Mouse (Mus musculus) stomach, postnatal 0 days (tissue): ENCODE results near the gene Gli2. TPM values are rescaled to one million over a fixed set of nuclear protein-coding genes. Genes with fewer than 3 reads are reported as not detected.

ENCODE experiments used
- ATAC-seq: fragments of 200-750 bp; cut with Nextera tagmentation; 2 replicates; pipeline ENCODE4 v1.8.0; 2017; ENCODE audit not compliant: low FRiP score, low TSS enrichment
- DNase-seq: peaks from one replicate; pipeline ENCODE4 v3.0.0-alpha.2; 2016; ENCODE audit warnings: low spot score
- H3K27ac ChIP-seq: fragments of 300-500 bp; sonication (generic); replicated peaks from 2 replicates; pipeline ENCODE4 v1.5.1; 2014; ENCODE audit warnings: mild to moderate bottlenecking, control low read depth
- H3K27me3 ChIP-seq: fragments of 300-500 bp; sonication (generic); 2 replicates; pipeline ENCODE4 v1.6.1; 2014; ENCODE audit warnings: low read length; ENCODE audit not compliant: control insufficient read depth, insufficient read depth
- H3K36me3 ChIP-seq: fragments of 300-500 bp; sonication (generic); 2 replicates; pipeline ENCODE4 v1.6.1; 2014; ENCODE audit warnings: low read length, mixed read lengths; ENCODE audit not compliant: control insufficient read depth, insufficient read depth
- H3K4me1 ChIP-seq: fragments of 300-500 bp; sonication (generic); replicated peaks from 2 replicates; pipeline ENCODE4 v1.6.1; 2014; ENCODE audit warnings: antibody characterized with exemption; ENCODE audit not compliant: control insufficient read depth, insufficient read depth
- H3K4me2 ChIP-seq: fragments of 300-500 bp; sonication (generic); replicated peaks from 2 replicates; pipeline ENCODE4 v1.6.1; 2014; ENCODE audit warnings: low read depth, mild to moderate bottlenecking, control low read depth, moderate library complexity
- H3K4me3 ChIP-seq: fragments of 300-500 bp; sonication (generic); 2 replicates; pipeline ENCODE4 v1.5.1; 2014; ENCODE audit warnings: low read depth, low read length, control low read depth
- H3K9ac ChIP-seq: fragments of 300-500 bp; sonication (generic); 2 replicates; pipeline ENCODE4 v1.6.1; 2014; ENCODE audit warnings: mild to moderate bottlenecking, low read length, control low read depth, mixed read lengths
- H3K9me3 ChIP-seq: fragments of 300-500 bp; sonication (generic); 2 replicates; pipeline ENCODE4 v1.6.1; 2016; ENCODE audit warnings: low read length; ENCODE audit not compliant: control insufficient read depth
- CTCF ChIP-seq: IDR thresholded peaks from 2 replicates; pipeline ENCODE4 v1.5.1; 2016; ENCODE audit warnings: antibody characterized with exemption, low read depth, mild to moderate bottlenecking, moderate library complexity
- EP300 ChIP-seq: optimal IDR thresholded peaks from 2 replicates; pipeline ENCODE3; 2016; ENCODE audit warnings: antibody characterized with exemption
- WGBS: fragments of 180-500 bp; shearing (Covaris S2); extraction: QIAGEN DNeasy Blood & Tissue Kit; methylation state at CpG from one replicate; pipeline ENCODE4 v1.1.7; 2014; 5-methylcytosine and 5-hydroxymethylcytosine counted together
- polyA plus RNA-seq: library from polyadenylated mRNA; unstranded; fragments of >200 nt; fragmentation: Nextera tagmentation; extraction: Ambion mirVana; gene quantifications from 2 replicates; pipeline ENCODE4 v1.2.1, GENCODE M21; 2015

The Gli2 gene
- polyA plus RNA-seq, 1 experiment from 2014 or later: 2.0 TPM

DNA sequence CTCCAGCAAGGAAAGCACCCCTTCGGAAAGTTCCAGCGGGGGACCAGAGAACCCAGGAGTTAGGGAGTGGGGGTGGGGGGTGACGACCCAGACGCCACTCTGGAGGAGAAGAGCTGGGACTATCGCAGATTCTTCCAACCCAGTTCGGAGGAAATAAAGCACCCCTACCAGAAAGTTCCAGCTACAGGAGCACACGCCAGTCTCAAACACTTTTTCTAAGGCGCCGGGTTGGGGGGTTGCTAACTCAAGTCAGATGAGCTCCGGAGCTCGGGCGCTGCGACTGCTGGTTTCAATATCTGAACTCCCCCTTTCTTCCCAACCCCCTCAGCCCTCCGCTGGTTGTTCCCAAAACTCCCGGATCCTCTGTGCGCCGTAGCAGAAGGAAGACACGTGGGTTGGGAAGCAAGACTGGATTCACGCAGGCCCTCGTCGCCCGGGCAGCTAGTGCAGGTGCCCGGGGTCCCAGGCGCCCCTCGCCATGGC is 494 bp upstream of the Gli2 start:
- TF ChIP-seq CTCF (no peak), EP300 (no peak)
- H3K4me1 ChIP-seq: peaks cover 10% of the 10 kb centered on the region; the same call in 1 of the 2 replicates
- 2% methylated on average over 25 of the region's 25 CpGs for WGBS
- H3K27me3 ChIP-seq: no peaks in the 10 kb centered on the region
- no peaks in the 10 kb centered on the region for H3K9me3 ChIP-seq
- H3K9ac ChIP-seq: peak overlapping the region; percentile 64
- H3K36me3 ChIP-seq: no peaks in the 10 kb centered on the region
- peak overlapping the region; percentile 55 for H3K4me3 ChIP-seq
- H3K4me2 ChIP-seq: peak overlapping the region; percentile 78
- peak; percentile 8; the same call in 1 of the 2 replicates for ATAC-seq
- peak; percentile 33 for DNase-seq
- H3K27ac ChIP-seq: peak overlapping the region; percentile 87

DNA sequence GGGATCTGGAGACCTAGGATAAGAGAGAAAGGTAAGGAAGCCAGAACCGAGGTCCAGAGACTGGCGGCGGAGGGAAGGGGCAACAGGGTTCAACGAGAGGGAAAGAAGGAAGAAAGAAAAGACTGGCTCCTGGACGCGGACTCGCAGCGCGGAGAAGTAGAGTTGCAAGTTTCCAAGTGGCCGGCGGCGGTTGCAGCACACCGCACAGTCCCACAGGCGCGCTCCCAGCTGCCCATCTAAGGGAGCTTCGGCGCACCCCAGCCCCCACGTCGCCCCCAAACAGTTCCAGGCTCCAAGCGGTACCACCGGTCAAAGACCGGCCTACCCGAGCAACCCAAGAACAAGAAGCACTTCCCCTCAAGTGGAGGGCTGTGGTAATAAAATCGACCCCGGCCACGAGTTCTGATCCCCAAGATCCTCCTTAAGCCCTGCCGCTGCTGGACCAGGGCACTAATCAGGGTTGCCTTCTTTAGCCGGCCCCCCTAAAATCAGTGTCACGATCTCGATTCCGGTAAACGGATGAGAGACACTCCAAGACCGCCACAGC is 715 bp downstream of the Gli2 start:
- H3K4me1 ChIP-seq: peaks cover 10% of the 10 kb centered on the region; the same call in 1 of the 2 replicates
- peak overlapping the region; percentile 55 for H3K4me3 ChIP-seq
- ATAC-seq (no peak), DNase-seq (peak; percentile 34)
- no peaks in the 10 kb centered on the region for H3K36me3 ChIP-seq
- WGBS: under 1% methylated on average over 33 of the region's 33 CpGs
- TF ChIP-seq EP300 (no peak), CTCF (no peak)
- H3K9me3 ChIP-seq: no peaks in the 10 kb centered on the region
- no peaks in the 10 kb centered on the region for H3K27me3 ChIP-seq
- peak overlapping the region; percentile 78 for H3K4me2 ChIP-seq
- H3K9ac ChIP-seq: peak overlapping the region; percentile 64
- peak overlapping the region; percentile 87 for H3K27ac ChIP-seq

DNA sequence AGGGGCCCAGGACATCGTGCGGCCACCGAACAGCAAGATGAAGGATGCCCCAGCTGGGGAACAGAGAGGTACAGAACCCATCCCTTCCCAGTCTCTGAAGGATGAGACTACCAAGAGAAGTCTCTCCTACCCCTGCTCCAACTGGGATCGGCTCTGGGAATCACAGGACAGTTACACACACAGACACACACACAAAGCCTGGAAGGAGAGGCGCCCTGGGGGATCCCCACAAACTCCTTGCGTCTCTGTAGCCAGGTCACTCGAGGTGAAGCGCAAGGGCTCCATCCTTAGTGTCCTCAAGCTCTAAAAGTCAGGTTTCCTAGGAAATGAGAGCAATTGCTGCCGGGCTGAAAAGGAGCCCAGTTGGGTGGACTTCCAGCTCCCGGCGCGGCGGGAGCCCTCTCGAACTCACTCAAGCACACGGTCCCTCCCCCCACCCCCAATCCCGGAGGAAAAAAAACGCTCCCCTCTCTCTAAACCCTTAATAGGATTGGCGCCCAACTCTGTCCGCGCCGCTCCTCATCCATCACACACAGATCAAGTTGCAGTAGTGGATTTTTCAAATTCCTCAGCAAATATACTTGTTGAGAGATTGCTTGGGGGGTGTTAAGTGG is 1.4 kb downstream of the Gli2 start:
- TF ChIP-seq CTCF: no peak
- TF ChIP-seq EP300: no peak
- Histone ChIP-seq H3K27me3 (no peaks in the 10 kb centered on the region), H3K9me3 (no peaks in the 10 kb centered on the region), H3K4me2 (peak overlapping the region; percentile 78), H3K27ac (peak overlapping the region; percentile 87), H3K4me1 (peaks cover 10% of the 10 kb centered on the region; the same call in 1 of the 2 replicates), H3K9ac (peak overlapping the region; percentile 64), H3K4me3 (peak overlapping the region; percentile 55), H3K36me3 (no peaks in the 10 kb centered on the region)
- ATAC-seq (no peak), DNase-seq (no peak)
- under 1% methylated on average over 21 of the region's 21 CpGs for WGBS

DNA sequence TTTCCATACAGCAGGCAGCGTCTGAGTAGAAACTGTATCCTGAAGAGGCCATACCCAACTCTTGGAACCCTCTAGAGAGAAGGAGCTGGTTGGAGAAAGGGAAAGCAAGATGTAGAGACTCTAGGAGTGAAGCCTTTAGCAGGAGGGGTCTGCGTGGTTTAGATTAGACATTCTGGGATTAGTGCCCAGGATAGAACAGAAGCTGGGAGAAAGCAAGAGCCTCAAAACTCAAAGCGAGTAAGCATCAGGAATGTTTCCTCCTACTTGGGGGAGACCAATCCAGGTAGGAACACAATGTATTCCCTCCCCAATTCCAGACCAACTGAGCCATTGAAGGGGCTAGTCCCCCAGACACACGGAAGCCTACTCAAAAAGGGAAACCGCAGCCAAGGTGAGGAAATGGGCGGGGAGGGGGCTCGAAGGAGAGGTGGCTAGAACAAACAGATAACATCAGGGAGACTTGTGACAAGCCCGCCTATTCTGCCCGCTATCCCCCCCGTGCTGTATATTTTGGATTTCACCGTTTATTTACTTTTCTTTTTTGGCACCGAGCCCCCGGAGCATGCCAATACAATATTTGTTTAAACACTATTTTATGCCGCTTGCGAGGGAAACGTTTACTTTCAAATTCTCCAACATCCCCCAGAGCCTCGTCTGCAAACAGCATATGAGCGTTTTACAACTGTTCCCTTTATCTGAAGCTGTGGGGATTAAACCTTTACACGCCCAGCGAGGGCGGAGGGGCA is 2.1 kb downstream of the Gli2 start:
- DNase-seq (peak; percentile 31), ATAC-seq (no peak)
- H3K4me3 ChIP-seq: peak overlapping the region; percentile 55
- no peaks in the 10 kb centered on the region for H3K27me3 ChIP-seq
- no peaks in the 10 kb centered on the region for H3K36me3 ChIP-seq
- peaks cover 10% of the 10 kb centered on the region; the same call in 1 of the 2 replicates for H3K4me1 ChIP-seq
- peak overlapping the region; percentile 87 for H3K27ac ChIP-seq
- no peaks in the 10 kb centered on the region for H3K9me3 ChIP-seq
- WGBS: 4% methylated on average over 21 of the region's 21 CpGs
- H3K4me2 ChIP-seq: peak overlapping the region; percentile 78
- TF ChIP-seq EP300 (no peak), CTCF (no peak)
- H3K9ac ChIP-seq: peak overlapping the region; percentile 64

DNA sequence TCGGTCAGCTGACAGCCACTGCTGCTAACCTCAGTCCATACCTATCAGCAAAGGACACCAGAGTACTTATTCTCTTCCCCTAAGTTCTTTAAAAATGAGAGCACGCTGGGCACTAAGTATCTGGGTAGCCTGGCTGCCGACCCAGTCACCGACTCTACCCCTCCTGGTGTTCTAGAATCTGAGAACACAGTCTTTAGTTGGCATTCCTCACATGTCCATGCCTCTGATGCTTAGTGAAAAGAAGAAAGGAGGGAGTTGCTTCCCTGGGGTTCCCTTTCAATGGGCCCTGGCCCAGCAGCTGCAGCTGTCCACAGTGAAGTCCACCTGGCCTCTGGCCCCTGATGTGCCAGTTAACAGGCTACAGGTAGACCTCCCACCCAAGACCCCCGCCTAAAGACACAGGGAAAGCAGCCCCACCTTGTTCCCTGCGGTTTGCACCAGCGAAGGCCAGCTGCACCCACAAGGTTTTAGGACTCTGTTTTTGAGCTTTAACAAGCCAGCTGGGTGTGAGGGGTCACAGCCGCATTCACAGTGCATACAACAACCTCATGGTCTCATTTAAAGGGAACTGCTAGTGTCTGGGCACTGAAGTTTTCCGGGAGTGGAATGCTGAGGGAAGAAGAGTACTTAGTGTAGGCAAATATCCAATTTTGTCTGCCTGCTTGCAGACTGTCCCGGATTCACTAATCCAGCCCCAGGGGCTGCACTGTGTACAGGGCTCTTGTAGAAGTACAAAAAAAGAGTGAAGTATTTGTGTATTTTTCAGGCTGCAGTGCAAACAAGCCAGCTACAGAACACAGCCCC is 3.4 kb downstream of the Gli2 start:
- Histone ChIP-seq H3K4me2 (no peak overlapping the region; the same call in 1 of the 2 replicates), H3K27ac (0 out of 2 replicates have a peak overlapping the region, but pooled peaks have one; percentile 45), H3K9me3 (no peaks in the 10 kb centered on the region), H3K4me1 (peaks cover 10% of the 10 kb centered on the region; the same call in 1 of the 2 replicates), H3K9ac (no peak overlapping the region), H3K36me3 (no peaks in the 10 kb centered on the region), H3K4me3 (no peak overlapping the region), H3K27me3 (no peaks in the 10 kb centered on the region)
- DNase-seq: no peak
- ATAC-seq: no peak
- 35% methylated on average over 10 of the region's 10 CpGs for WGBS
- TF ChIP-seq CTCF (no peak), EP300 (no peak)
